Mouse (Mus musculus) ES-Bruce4 (cell line): ENCODE results near the gene Hspa12b.

Experiments
- CTCF ChIP-seq: IDR thresholded peaks from one replicate; pipeline ENCODE4 v1.8.1; 2011; ENCODE audit warnings: low read depth, low read length
- EP300 ChIP-seq: IDR thresholded peaks from 2 replicates; pipeline ENCODE4 v1.6.1; 2011; ENCODE audit warnings: low read depth, low read length; ENCODE audit not compliant: insufficient read depth
- POLR2A ChIP-seq: IDR thresholded peaks from one replicate; pipeline ENCODE4 v1.8.1; 2011; ENCODE audit warnings: low read length; ENCODE audit not compliant: insufficient read depth

GRCm38 (mm10) chr2:131132111-131132888, 5.2 kb downstream of the Hspa12b start:
- TF ChIP-seq CTCF (no peak), POLR2A (no peak), EP300 (no peak)
